Mouse (Mus musculus): ENCODE measurements at regions not wholly inside any gene's neighbourhood (a gene's known extent, or its start where the extent isn't known, plus 50 kb on each side); places are given as distances from the start of the nearest gene placed in this dataset.

DNA sequence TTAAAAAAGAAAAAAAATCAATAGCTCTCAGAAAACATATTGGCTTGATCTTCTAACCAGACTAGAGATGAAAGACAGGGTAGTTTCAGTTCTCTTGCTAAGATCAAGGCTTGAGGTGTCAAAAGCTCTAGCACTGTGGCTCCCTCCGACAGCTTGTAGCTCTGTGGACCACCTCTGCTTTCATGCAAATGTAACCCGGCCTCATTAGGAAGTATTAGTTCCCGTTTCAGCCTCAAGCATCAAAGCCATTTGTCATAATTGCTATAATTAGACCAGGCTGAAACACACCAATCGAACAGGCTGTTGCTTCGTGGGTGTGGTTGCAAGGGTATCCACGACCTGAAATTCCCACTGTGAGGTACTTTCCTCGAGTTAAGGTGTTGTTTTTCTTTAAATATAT is 140.7 kb upstream of the Klf3 start:
- no peaks in the 10 kb centered on the region for H3K9me3 ChIP-seq
- ATAC-seq (ENCODE audit: insufficient number of reproducible peaks, insufficient read depth, low FRiP score, low TSS enrichment, low read depth), result no peak
- H3K4me3 ChIP-seq (replicated peaks), result no peak overlapping the region
- no peaks in the 10 kb centered on the region for H3K27me3 ChIP-seq
- no peaks in the 10 kb centered on the region for H3K36me3 ChIP-seq
- H3K4me2 ChIP-seq, result no peak overlapping the region
- peaks cover 9% of the 10 kb centered on the region; the same call in 1 of the 2 replicates for H3K4me1 ChIP-seq (replicated peaks)
- no peak overlapping the region for H3K27ac ChIP-seq
- WGBS, result 31% methylated on average over 7 of the region's 7 CpGs
- no peak overlapping the region for H3K9ac ChIP-seq (replicated peaks)

DNA sequence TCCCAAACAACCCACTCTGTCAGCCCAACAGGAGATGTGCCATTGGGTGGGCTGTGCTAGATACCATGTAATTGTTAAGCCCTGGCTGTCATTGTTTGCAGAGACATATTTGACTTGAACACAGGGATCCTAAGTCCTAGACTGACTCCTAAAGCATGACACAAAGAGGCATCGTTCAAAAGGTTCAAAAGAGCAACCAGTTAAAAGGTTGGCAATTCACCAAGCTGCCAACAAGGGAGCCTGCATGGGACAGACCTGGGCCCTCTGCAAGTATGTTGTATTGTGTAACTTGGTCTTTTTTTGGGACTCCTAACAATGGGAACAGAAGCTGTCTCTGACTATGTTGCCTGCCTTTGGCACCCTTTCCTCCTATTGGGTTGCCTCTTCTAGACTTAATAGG is 139.4 kb upstream of the Klf3 start:
- WGBS, result 91% methylated on average over 1 of the region's 1 CpGs
- Histone ChIP-seq H3K4me3 (replicated peaks) (no peak overlapping the region), H3K4me2 (no peak overlapping the region), H3K9ac (replicated peaks) (no peak overlapping the region), H3K27me3 (no peaks in the 10 kb centered on the region), H3K27ac (no peak overlapping the region), H3K36me3 (no peaks in the 10 kb centered on the region), H3K4me1 (replicated peaks) (peaks cover 9% of the 10 kb centered on the region; the same call in 1 of the 2 replicates), H3K9me3 (no peaks in the 10 kb centered on the region)
- ATAC-seq (ENCODE audit: insufficient number of reproducible peaks, insufficient read depth, low FRiP score, low TSS enrichment, low read depth), result no peak

DNA sequence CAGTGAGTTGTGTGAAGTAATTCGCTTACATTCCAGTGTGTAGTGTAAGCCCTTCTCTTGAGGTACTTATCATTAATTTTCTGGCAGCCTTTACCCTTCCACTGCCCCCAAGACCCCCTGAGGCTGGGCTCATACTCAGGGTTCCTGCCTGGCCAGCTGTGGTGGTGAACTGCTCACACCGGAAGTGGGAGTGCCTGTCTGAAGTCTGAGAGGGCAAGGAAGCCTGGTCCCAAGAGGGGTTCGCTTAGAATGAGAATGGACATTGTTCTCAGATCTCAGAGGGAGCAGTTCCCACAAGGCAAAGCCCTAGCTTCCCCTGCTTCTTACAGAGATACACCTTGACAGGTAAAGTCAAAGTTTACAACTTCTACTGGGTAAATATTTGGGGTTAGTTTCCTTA is 138.1 kb upstream of the Klf3 start:
- Histone ChIP-seq H3K27ac (no peak overlapping the region), H3K27me3 (no peaks in the 10 kb centered on the region), H3K4me3 (replicated peaks) (no peak overlapping the region), H3K9me3 (peaks cover under 1% of the 10 kb centered on the region; the same call in 1 of the 2 replicates), H3K9ac (replicated peaks) (no peak overlapping the region), H3K4me2 (no peak overlapping the region), H3K4me1 (replicated peaks) (peaks cover 9% of the 10 kb centered on the region; the same call in 1 of the 2 replicates), H3K36me3 (no peaks in the 10 kb centered on the region)
- WGBS, result 71% methylated on average over 3 of the region's 3 CpGs
- no peak for ATAC-seq (ENCODE audit: insufficient number of reproducible peaks, insufficient read depth, low FRiP score, low TSS enrichment, low read depth)

DNA sequence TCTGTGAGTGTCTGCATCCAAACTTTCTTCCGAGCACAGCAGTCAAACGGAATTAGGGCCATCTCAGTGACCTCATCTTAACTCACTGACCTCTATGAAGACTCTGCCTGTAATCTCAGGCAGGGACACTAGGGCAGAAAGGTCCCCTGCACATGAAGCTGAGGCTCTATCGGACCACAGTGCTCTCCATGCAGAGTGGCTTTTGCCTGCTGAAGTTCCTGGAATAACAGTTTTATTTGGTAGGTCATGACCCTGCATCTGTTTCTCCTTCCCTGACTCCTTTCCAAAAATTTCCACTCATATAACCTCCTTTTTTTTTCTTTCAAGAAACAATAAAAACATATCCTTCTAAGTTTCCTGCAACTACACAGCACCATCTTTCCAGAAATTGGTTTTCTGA is 136.9 kb upstream of the Klf3 start:
- 36% methylated on average over 3 of the region's 3 CpGs for WGBS
- Histone ChIP-seq H3K4me2 (no peak overlapping the region), H3K27ac (no peak overlapping the region), H3K27me3 (no peaks in the 10 kb centered on the region), H3K9ac (replicated peaks) (no peak overlapping the region), H3K4me1 (replicated peaks) (peaks cover 9% of the 10 kb centered on the region; the same call in 1 of the 2 replicates), H3K9me3 (peaks cover 4% of the 10 kb centered on the region; the same call in 1 of the 2 replicates), H3K4me3 (replicated peaks) (no peak overlapping the region), H3K36me3 (no peaks in the 10 kb centered on the region)
- no peak for ATAC-seq (ENCODE audit: insufficient number of reproducible peaks, insufficient read depth, low FRiP score, low TSS enrichment, low read depth)

DNA sequence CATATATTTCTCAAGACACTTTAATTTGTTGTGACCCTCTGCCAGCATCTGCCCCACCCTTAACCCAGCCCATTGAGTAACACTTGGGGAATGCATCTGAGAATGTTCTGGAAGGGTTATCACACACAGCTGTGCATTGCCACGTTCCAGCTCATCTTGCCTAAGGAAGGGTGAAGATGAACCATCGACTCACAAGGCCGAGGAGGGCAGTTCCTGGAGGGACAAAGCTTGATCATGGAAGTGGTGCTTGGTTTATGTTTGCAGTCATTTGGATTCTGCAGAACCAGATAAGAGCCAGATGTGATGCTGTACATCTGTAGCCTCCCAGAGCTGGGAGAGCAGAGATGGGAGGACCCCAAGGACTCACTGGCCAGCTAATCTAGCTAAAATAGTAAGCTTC is 136.1 kb upstream of the Klf3 start:
- Histone ChIP-seq H3K36me3 (no peaks in the 10 kb centered on the region), H3K27ac (no peak overlapping the region), H3K4me3 (replicated peaks) (no peak overlapping the region), H3K9ac (replicated peaks) (no peak overlapping the region), H3K4me1 (replicated peaks) (peaks cover 8% of the 10 kb centered on the region; the same call in 1 of the 2 replicates), H3K27me3 (no peaks in the 10 kb centered on the region), H3K4me2 (no peak overlapping the region), H3K9me3 (peaks cover 4% of the 10 kb centered on the region; the same call in 1 of the 2 replicates)
- WGBS, result 72% methylated on average over 3 of the region's 3 CpGs
- ATAC-seq (ENCODE audit: insufficient number of reproducible peaks, insufficient read depth, low FRiP score, low TSS enrichment, low read depth), result no peak

DNA sequence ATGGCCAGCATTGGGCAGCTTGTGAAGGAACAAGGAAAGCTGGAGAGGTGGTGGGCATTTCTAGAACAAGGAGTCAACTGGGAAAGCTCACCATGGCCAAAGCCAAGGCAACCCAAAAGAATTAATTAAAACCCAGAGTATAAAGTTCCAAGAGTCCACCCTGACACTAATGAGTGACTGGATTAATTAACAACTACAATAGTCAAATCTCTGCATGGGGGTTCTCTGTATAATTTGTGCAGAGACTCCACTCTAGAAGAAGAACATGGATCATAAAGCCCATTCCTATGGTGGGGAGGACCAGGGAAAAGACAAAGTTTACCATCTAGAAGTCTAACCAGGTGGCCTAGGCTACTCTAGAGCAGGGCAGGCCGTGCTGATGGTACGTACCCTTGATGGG is 129.3 kb upstream of the Klf3 start:
- Histone ChIP-seq H3K9ac (replicated peaks) (no peak overlapping the region), H3K36me3 (no peaks in the 10 kb centered on the region), H3K9me3 (peaks cover 4% of the 10 kb centered on the region; the same call in 1 of the 2 replicates), H3K4me1 (replicated peaks) (no peaks in the 10 kb centered on the region), H3K4me2 (no peak overlapping the region), H3K27me3 (no peaks in the 10 kb centered on the region), H3K27ac (no peak overlapping the region), H3K4me3 (replicated peaks) (no peak overlapping the region)
- 89% methylated on average over 2 of the region's 2 CpGs for WGBS
- ATAC-seq (ENCODE audit: insufficient number of reproducible peaks, insufficient read depth, low FRiP score, low TSS enrichment, low read depth), result no peak

DNA sequence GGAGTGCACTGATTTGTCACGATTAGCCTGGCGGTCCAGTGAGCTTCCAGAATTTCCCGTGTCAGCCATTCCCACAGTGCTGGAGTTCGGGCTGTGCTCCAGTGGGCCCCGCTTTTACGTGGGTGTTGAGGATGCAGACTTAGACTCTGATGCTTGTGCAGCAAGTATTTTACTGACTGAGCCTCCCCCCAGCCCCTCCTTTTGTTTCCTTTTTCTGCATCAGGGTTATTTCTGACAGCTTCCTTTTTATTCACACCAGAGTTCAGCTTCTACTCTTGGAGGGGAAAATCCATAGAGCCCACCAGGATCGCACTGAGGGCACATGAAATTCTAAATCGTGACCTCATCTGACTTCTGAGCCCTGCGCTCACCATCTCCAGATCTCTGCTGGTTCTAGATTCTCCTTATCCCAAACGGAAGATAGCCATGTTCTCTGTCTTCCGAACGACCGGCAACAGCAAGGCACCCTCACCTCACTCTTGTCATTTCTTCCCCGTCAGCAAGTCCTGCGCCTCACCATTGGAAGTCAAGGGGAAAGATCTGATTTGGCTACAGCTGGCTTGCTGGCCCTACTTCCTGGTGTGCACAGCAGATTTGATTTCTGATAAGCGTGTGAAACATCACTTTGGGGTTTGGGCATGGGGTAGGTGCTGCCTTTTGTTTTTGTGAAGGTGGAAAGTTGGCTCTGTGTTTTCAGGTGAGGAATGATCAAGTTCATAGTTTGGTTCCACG is 126.8 kb upstream of the Klf3 start:
- Histone ChIP-seq H3K4me1 (replicated peaks) (no peaks in the 10 kb centered on the region), H3K9ac (replicated peaks) (no peak overlapping the region), H3K4me3 (replicated peaks) (no peak overlapping the region), H3K27ac (no peak overlapping the region), H3K27me3 (no peaks in the 10 kb centered on the region), H3K4me2 (no peak overlapping the region), H3K9me3 (no peaks in the 10 kb centered on the region), H3K36me3 (no peaks in the 10 kb centered on the region)
- ATAC-seq (ENCODE audit: insufficient number of reproducible peaks, insufficient read depth, low FRiP score, low TSS enrichment, low read depth), result no peak
- WGBS, result 94% methylated on average over 17 of the region's 17 CpGs

DNA sequence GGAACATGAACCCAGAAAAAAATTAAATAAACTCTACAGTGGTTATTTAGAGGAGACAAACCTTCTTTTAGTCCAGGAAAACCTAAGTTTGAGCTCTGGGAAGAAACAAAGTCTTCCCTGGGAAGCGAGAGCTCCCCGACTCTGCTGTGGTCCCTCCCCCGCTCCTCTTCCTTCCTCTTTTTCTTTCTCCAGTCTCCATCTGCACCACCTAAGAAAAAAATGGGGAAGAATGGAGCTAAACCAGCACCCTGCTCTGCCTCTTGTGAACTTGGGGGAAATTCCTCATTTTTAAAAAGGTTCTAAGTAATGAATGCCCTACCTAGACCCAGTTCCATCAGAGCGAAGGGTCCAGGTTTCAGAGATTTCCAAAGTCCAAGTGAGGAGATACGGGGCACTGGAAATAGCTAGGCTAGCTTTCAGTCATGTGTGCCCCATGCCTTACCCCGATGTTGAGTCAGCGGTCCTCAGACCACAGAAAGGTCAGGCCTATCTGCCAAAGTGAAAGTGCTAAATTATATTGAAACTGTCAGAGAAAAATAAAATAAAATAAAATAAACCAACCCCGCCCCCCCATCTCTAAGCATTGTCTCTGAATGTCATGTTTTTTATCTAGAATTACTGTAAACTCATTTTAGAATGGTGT is 126.1 kb upstream of the Klf3 start:
- Histone ChIP-seq H3K36me3 (no peaks in the 10 kb centered on the region), H3K4me2 (no peak overlapping the region), H3K4me3 (replicated peaks) (no peak overlapping the region), H3K4me1 (replicated peaks) (no peaks in the 10 kb centered on the region), H3K27ac (no peak overlapping the region), H3K27me3 (no peaks in the 10 kb centered on the region), H3K9ac (replicated peaks) (no peak overlapping the region), H3K9me3 (no peaks in the 10 kb centered on the region)
- WGBS, result 91% methylated on average over 8 of the region's 8 CpGs
- no peak for ATAC-seq (ENCODE audit: insufficient number of reproducible peaks, insufficient read depth, low FRiP score, low TSS enrichment, low read depth)

DNA sequence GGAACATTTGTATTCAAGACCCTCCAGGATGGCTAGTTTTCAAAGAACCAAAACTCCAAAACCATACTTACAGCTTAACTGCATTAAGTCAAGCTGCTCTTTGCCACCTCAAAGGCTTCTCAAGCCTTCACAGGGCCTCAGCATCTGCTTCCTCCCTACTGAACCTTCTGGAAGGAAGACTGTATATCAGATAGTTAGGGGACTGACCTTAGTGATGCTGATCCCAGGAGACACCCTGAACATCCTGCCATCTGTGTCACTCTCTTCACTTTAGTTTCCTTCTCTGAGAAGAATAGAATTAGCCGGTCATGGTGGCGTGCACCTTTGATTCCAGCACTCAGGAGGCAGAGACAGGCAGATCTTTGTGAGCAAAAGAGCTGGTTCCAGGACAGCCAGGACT is 124.5 kb upstream of the Klf3 start:
- Histone ChIP-seq H3K4me3 (replicated peaks) (no peak overlapping the region), H3K36me3 (no peaks in the 10 kb centered on the region), H3K27ac (no peak overlapping the region), H3K4me2 (no peak overlapping the region), H3K4me1 (replicated peaks) (no peaks in the 10 kb centered on the region), H3K9me3 (no peaks in the 10 kb centered on the region), H3K9ac (replicated peaks) (no peak overlapping the region), H3K27me3 (no peaks in the 10 kb centered on the region)
- 95% methylated on average over 2 of the region's 2 CpGs for WGBS
- ATAC-seq (ENCODE audit: insufficient number of reproducible peaks, insufficient read depth, low FRiP score, low TSS enrichment, low read depth), result no peak

DNA sequence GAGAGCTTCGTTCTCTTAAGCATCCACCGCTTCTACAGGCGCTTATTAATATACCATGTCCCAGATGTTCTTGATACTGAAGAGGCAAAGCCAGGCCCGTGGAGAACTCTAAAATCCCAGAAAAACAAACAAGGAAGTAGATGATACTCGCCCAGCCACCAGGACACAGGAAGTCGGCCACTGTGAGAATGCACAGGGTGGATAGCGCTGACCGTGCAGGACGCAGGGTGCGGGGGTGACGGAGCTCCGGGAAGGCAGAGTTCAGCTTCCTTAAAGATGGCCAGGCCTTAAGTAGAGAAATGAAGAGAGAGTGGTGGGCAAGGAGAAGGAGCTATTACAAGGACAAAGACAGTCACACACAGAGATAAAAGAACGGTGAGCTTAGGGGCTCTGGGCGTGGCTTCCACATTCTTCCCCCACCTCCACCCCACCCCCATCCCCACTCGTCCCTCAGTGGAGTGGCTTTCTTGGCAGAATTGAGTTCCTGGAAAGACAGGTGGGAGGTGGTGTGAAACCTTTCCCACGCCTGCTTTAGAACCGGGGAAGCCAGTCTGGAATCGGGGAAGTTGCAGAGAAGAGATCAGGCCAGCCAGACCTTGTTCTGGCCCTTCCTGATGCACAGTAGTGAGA is 123.1 kb upstream of the Klf3 start:
- no peak for ATAC-seq (ENCODE audit: insufficient number of reproducible peaks, insufficient read depth, low FRiP score, low TSS enrichment, low read depth)
- H3K9ac ChIP-seq (replicated peaks), result no peak overlapping the region
- H3K4me2 ChIP-seq, result no peak overlapping the region
- H3K36me3 ChIP-seq, result no peaks in the 10 kb centered on the region
- H3K27ac ChIP-seq, result no peak overlapping the region
- H3K4me3 ChIP-seq (replicated peaks), result no peak overlapping the region
- H3K4me1 ChIP-seq (replicated peaks), result no peaks in the 10 kb centered on the region
- no peaks in the 10 kb centered on the region for H3K9me3 ChIP-seq
- H3K27me3 ChIP-seq, result no peaks in the 10 kb centered on the region
- WGBS, result 82% methylated on average over 18 of the region's 18 CpGs

DNA sequence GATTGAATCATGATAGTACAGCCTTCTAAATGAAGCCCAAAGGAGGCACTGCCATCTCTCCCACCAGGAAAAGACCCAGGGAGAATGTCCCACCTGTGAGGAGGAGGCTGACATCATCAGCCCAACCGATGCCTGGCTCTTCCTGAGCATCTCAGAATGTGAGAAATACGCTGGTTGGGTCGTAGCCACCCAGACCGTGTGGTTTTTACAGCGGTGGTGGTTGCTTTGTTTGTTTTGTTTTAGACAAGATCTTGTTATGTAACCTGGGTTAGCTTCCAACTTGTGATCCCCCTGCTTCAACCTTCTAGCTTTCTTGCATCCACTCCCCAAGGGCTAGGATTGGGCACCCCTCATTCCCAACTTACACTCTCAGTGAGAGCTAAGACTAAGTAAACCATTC is 122.0 kb upstream of the Klf3 start:
- no peak overlapping the region for H3K27ac ChIP-seq
- no peak overlapping the region for H3K4me3 ChIP-seq (replicated peaks)
- no peak overlapping the region for H3K9ac ChIP-seq (replicated peaks)
- H3K4me2 ChIP-seq, result no peak overlapping the region
- ATAC-seq (ENCODE audit: insufficient number of reproducible peaks, insufficient read depth, low FRiP score, low TSS enrichment, low read depth), result no peak
- H3K27me3 ChIP-seq, result no peaks in the 10 kb centered on the region
- no peaks in the 10 kb centered on the region for H3K4me1 ChIP-seq (replicated peaks)
- 92% methylated on average over 5 of the region's 5 CpGs for WGBS
- no peaks in the 10 kb centered on the region for H3K36me3 ChIP-seq
- H3K9me3 ChIP-seq, result no peaks in the 10 kb centered on the region

All from limb, embryonic 12.5 days (tissue).